Mouse (Mus musculus): ENCODE results near the gene Olfr887. TPM values are rescaled to one million over a fixed set of nuclear protein-coding genes. Genes with fewer than 3 reads are reported as not detected.

Gene Olfr887
- not detected for total RNA-seq (2023)

DNA sequence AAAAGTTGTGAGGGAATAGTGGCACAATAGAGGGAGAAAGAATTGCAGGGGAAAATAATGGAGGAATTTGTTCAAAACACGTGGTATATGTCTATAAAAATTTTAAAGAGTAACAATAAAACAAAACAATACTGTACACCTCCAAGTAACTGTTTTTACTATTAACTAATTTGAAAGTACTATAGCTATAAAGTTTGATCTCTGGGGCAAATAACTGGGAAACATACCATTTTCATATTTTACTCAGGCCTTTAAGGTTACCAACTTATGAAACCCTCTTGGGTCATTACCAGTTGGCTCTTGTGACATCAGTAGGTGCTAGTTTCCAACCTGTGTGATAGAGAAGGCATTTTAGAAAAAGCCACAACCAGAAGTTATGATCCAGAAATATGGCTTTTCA, at the start of gene Olfr887:
Olfr887 (plus strand) TSS at position 301 of the 400 bp plus-strand sequence.

GRCm38 (mm10) chr9:38046255-38046654, 37.6 kb upstream of the Olfr887 start, which contains the start of gene Olfr884:
Gene Olfr884, plus strand, starts transcription at chr9:38046555.

DNA sequence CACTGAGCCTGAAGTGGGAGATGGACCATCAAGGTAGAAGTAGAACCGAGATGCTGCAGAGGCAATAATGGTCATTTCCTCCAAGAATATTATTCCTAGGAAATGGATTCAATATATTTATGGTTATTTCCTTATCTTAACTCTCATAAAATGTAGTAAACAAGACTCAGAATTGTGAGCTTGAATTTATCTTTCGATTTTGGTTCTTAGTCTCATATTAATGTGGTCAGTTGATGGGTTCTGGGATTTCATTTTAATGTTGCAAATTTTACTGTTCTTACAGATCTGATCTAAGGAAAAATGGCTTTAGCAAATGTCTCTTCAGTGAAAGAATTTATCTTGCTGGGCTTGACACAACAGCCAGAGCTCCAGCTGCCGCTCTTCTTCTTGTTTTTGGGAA, 22.9 kb upstream of the Olfr887 start, which contains the start of gene Olfr885:
Olfr885 (plus strand) TSS at position 301 of the 400 bp plus-strand sequence.

GRCm38 (mm10) chr9:38107828-38108227, 24.0 kb downstream of the Olfr887 start, which contains the start of gene Olfr888:
Gene Olfr888, plus strand, starts transcription at chr9:38108128.

DNA sequence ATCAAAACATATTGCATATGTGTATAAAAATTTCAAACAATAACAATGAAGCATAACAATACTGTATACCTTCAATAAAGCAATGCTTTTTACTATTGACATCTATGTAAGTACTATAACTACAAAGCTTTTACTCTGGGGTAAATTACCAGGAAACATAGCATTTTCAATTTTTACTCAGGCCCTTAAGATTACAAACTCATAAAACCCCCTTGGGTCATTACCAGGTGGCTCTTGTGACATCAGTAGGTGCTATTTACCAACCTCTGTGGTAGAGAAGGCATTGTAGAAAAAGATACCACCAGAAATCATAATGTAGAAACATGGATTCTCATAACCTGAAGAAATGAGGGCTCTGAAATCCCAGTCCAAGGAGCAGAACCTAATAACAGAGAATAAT, 31.0 kb downstream of the Olfr887 start, which contains the start of gene Olfr889:
Olfr889 (plus strand) TSS at position 301 of the 400 bp plus-strand sequence.

Other genes with a start within 250 kb of the Olfr887 start
- not detected for gene Olfr877, start 229.8 kb upstream of the Olfr887 start, total RNA-seq (2023)
- not detected for gene Olfr145, start 187.3 kb upstream of the Olfr887 start, total RNA-seq (2023)
- gene Olfr878, start 166.2 kb upstream of the Olfr887 start, total RNA-seq (2023): not detected
- gene Olfr881, start 92.2 kb upstream of the Olfr887 start, total RNA-seq (2023): not detected
- not detected for gene Olfr883, start 58.3 kb upstream of the Olfr887 start, total RNA-seq (2023)
- gene Olfr884, start 37.5 kb upstream of the Olfr887 start, total RNA-seq (2023): not detected
- gene Olfr885, start 22.8 kb upstream of the Olfr887 start, total RNA-seq (2023): not detected
- gene Olfr888, start 24.1 kb downstream of the Olfr887 start, total RNA-seq (2023): not detected
- not detected for gene Olfr889, start 31.1 kb downstream of the Olfr887 start, total RNA-seq (2023)
- gene Olfr890, start 58.4 kb downstream of the Olfr887 start, total RNA-seq (2023): not detected
- not detected for gene Olfr891, start 96.7 kb downstream of the Olfr887 start, total RNA-seq (2023)
- gene Olfr893, start 124.3 kb downstream of the Olfr887 start, total RNA-seq (2023): not detected
- not detected for gene Olfr894, start 134.0 kb downstream of the Olfr887 start, total RNA-seq (2023)
- gene Olfr143, start 168.7 kb downstream of the Olfr887 start, total RNA-seq (2023): not detected
- not detected for gene Olfr895, start 183.8 kb downstream of the Olfr887 start, total RNA-seq (2023)
- not detected for gene Olfr896-ps1, start 207.0 kb downstream of the Olfr887 start, total RNA-seq (2023)
- gene Olfr25, start 245.0 kb downstream of the Olfr887 start, total RNA-seq (2023): not detected

Data from CD4-positive naive resting alpha-beta T cell, adult 57 days (primary cell).